Comparison of ENCODE assay signal across 10 mouse cellular contexts in the genomic region with DNA sequence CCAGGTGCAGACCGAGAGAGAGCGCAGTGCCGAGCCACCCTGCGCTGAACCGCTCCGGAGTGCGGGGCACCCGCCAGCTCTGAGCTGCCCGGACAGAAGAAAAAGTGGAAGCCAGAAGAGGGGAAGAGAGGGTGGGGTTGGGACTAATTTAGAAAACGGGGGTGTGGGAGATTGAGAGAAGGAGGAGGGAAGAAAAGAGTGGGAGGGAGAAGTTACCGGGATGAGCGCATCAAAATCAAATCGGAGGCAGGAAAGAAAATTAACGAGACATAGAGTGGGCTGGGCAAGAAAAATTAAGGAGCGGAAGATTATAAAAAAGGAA. TPM values are rescaled to one million over a fixed set of nuclear protein-coding genes. Genes with fewer than 3 reads are reported as not detected.
A peak's percentile ranks its signal among the peaks of the same experiment; 100 is the strongest.
DNase-seq lines count a peak whose midpoint lies in the region; ATAC-seq and TF ChIP-seq lines count a peak whose summit lies in the region.
"Had no signal": no experiment of that assay in that cellular context is flagged by ENCODE, and none has a peak within 500 bp of the region (broad histone marks: within the 10 kb centered on the region; RNA-seq: fewer than 3 reads in every experiment).

No protein-coding gene starts in this region.

- TF ChIP-seq POLR2A in heart, adult 2 months (IDR thresholded peaks at IDR 0.05; ENCODE audit: insufficient read depth, low read depth, low read length), result no peak

- no peak overlapping the region for H3K27ac ChIP-seq in heart, embryonic 13.5 days (replicated peaks)
- H3K27ac ChIP-seq in heart, adult 2 months, result no peak overlapping the region
- no peak overlapping the region for H3K27ac ChIP-seq in hindbrain, embryonic 13.5 days
- H3K27ac ChIP-seq in midbrain, embryonic 12.5 days (replicated peaks), result 0 out of 2 replicates have a peak overlapping the region, but pooled peaks have one; percentile 6

- H3K4me3 ChIP-seq in heart, embryonic 13.5 days, result peak overlapping the region; percentile 52
- no peak overlapping the region for H3K4me3 ChIP-seq in heart, adult 2 months
- H3K4me3 ChIP-seq in hindbrain, embryonic 13.5 days, result peak overlapping the region; percentile 37
- H3K4me3 ChIP-seq in midbrain, embryonic 12.5 days, result peak overlapping the region; percentile 37

- no peaks in the 10 kb centered on the region for H3K9me3 ChIP-seq in heart, embryonic 13.5 days
- no peaks in the 10 kb centered on the region for H3K9me3 ChIP-seq in hindbrain, embryonic 13.5 days
- H3K9me3 ChIP-seq in midbrain, embryonic 12.5 days, result no peaks in the 10 kb centered on the region

- H3K9ac ChIP-seq in heart, embryonic 13.5 days, result peak overlapping the region; percentile 76
- H3K9ac ChIP-seq in heart, adult 2 months (ENCODE audit: low read depth, low read length), result no peak overlapping the region
- H3K9ac ChIP-seq in hindbrain, embryonic 13.5 days, result peak overlapping the region; percentile 66
- no peak overlapping the region; the same call in 1 of the 2 replicates for H3K9ac ChIP-seq in midbrain, embryonic 12.5 days (replicated peaks)

- peaks cover 90% of the 10 kb centered on the region for H3K27me3 ChIP-seq in heart, embryonic 13.5 days (replicated peaks)
- peaks cover 6% of the 10 kb centered on the region; the same call in 1 of the 2 replicates for H3K27me3 ChIP-seq in heart, adult 2 months (ENCODE audit: control insufficient read depth, insufficient read depth, low read length)
- H3K27me3 ChIP-seq in Patski, result peaks cover 27% of the 10 kb centered on the region
- peaks cover 87% of the 10 kb centered on the region for H3K27me3 ChIP-seq in hindbrain, embryonic 13.5 days
- H3K27me3 ChIP-seq in midbrain, embryonic 12.5 days, result peaks cover 94% of the 10 kb centered on the region

- TF ChIP-seq EP300 in heart, adult 2 months (IDR thresholded peaks at IDR 0.05; ENCODE audit: insufficient read depth, low read depth, low read length), result no peak

- CTCF ChIA-PET in Patski (lab: Charles Lee), result no interaction called here

- POLR2A ChIA-PET in Patski (lab: Charles Lee), result no interaction called here

- H3K4me1 ChIP-seq in heart, embryonic 13.5 days, result peaks cover 40% of the 10 kb centered on the region
- no peaks in the 10 kb centered on the region for H3K4me1 ChIP-seq in heart, adult 2 months (ENCODE audit: control insufficient read depth, insufficient read depth, low read length)
- peaks cover 43% of the 10 kb centered on the region for H3K4me1 ChIP-seq in hindbrain, embryonic 13.5 days (replicated peaks)
- H3K4me1 ChIP-seq in midbrain, embryonic 12.5 days, result peaks cover 33% of the 10 kb centered on the region

- in situ Hi-C loops in Patski (cut with MboI; ENCODE audit: low pct_unique_long_range_greater_than_20kb), result no loop called here

- TF ChIP-seq CTCF in heart, adult 2 months (IDR thresholded peaks at IDR 0.05), result no peak
- TF ChIP-seq CTCF in Patski (IDR thresholded peaks at IDR 0.05), result no peak

- no peaks in the 10 kb centered on the region for H3K79me2 ChIP-seq in heart, adult 2 months (replicated peaks; ENCODE audit: control insufficient read depth, insufficient read depth, low read length)

- ATAC-seq in heart, embryonic 13.5 days (ENCODE audit: extremely low read depth, insufficient number of reproducible peaks, low FRiP score, low TSS enrichment), result no peak
- peak; percentile 26 for ATAC-seq in Patski
- ATAC-seq in hindbrain, embryonic 13.5 days (ENCODE audit: low FRiP score), result 0 out of 2 replicates have a peak, but pooled peaks have one; percentile 19
- no peak for ATAC-seq in midbrain, embryonic 12.5 days (ENCODE audit: low FRiP score, low read depth)
- ATAC-seq in granulocyte monocyte progenitor cell, adult 5-6 weeks (replicated peaks; ENCODE audit: poor library complexity, severe bottlenecking), result no peak
- no peak for ATAC-seq in megakaryocyte progenitor cell, adult 5-6 weeks (replicated peaks; ENCODE audit: poor library complexity)

- intact Hi-C loops in heart, adult 2 months (cut with DNase I), result loop anchor here (1.0 to 5.0 kb wide), 2 partner anchors 226 to 305 kb away; no protein-coding TSS in a partner anchor

- no peaks in the 10 kb centered on the region for H3K36me3 ChIP-seq in heart, embryonic 13.5 days
- H3K36me3 ChIP-seq in heart, adult 2 months (ENCODE audit: control insufficient read depth, insufficient read depth, low read length), result no peaks in the 10 kb centered on the region
- no peaks in the 10 kb centered on the region for H3K36me3 ChIP-seq in hindbrain, embryonic 13.5 days
- no peaks in the 10 kb centered on the region for H3K36me3 ChIP-seq in midbrain, embryonic 12.5 days

- peak overlapping the region; percentile 81 for H3K4me2 ChIP-seq in heart, embryonic 13.5 days
- H3K4me2 ChIP-seq in hindbrain, embryonic 13.5 days, result peak overlapping the region; percentile 71
- peak overlapping the region; percentile 55 for H3K4me2 ChIP-seq in midbrain, embryonic 12.5 days (replicated peaks)

- no peak for DNase-seq in heart, adult 2 months
- DNase-seq in Patski (ENCODE audit: low read depth, low spot score), result no peak
- DNase-seq in layer of hippocampus, adult 9-11 months, result no peak
- DNase-seq: B cell, adult 2 months; lung, adult 2 months had no signal

- WGBS in heart, embryonic 13.5 days, result 2% methylated on average over 15 of the region's 15 CpGs
- WGBS in heart, adult 2 months, result 4% methylated on average over 15 of the region's 15 CpGs
- WGBS in hindbrain, embryonic 13.5 days, result 1% methylated on average over 15 of the region's 15 CpGs
- WGBS in midbrain, embryonic 12.5 days, result under 1% methylated on average over 15 of the region's 15 CpGs

RNA-seq across cellular contexts. Expression of gene Msx2, which starts 10.3 kb away (rescaled TPM):
- polyA plus RNA-seq in heart, embryonic 13.5 days (2015; fragmentation: Nextera tagmentation; extraction: Ambion mirVana), result 3.6 and 4.4 TPM in 2 replicates
- under 1 TPM; 0.30 to 0.94 TPM for total RNA-seq in heart, adult 2 months (2021)
- polyA plus RNA-seq in heart, adult 2 months (2012; rRNA removed), result 0.23 and 0.31 TPM in 2 replicates
- polyA plus RNA-seq in Patski (2021), result not detected
- 7.5 and 8.3 TPM in 2 replicates for polyA plus RNA-seq in hindbrain, embryonic 13.5 days (2015; fragmentation: Nextera tagmentation; extraction: Ambion mirVana)
- 23.7 and 36.4 TPM in 2 replicates for polyA plus RNA-seq in midbrain, embryonic 12.5 days (2016; fragmentation: Nextera tagmentation; extraction: Ambion mirVana)
- not detected in 2 replicates for total RNA-seq in granulocyte monocyte progenitor cell, adult 5-6 weeks (2014; fragmentation: Nextera tagmentation)
- total RNA-seq in granulocyte monocyte progenitor cell, adult 5-6 weeks (2017), result not detected in 2 replicates
- total RNA-seq in megakaryocyte progenitor cell, adult 5-6 weeks (2015), result not detected in 2 replicates
- not detected in 2 replicates for total RNA-seq in megakaryocyte progenitor cell, adult 5-6 weeks (2017)
- polyA plus RNA-seq: lung, adult 2 months had no signal

Comparison
In these comparisons a context has a peak if more than half of its experiments do, and no peak if none do; other contexts are left out.
1. H3K9ac ChIP-seq: peak in heart, embryonic 13.5 days (single experiment) and hindbrain, embryonic 13.5 days (single experiment); none in heart, adult 2 months (single experiment) and midbrain, embryonic 12.5 days (single experiment).
2. ATAC-seq: peak in Patski (single experiment) and hindbrain, embryonic 13.5 days (single experiment); none in heart, embryonic 13.5 days (single experiment), midbrain, embryonic 12.5 days (single experiment), granulocyte monocyte progenitor cell, adult 5-6 weeks (single experiment) and megakaryocyte progenitor cell, adult 5-6 weeks (single experiment).
3. Peak in every context shown above with its lines, with median percentiles within 50 percentile points of each other: H3K4me2 ChIP-seq.